Mouse (Mus musculus) E14TG2a.4 (cell line): ENCODE measurements around the gene Slc6a5.

ENCODE experiments used
- H3K27me3 ChIP-seq: 2 replicates; pipeline ENCODE4 v1.6.1; 2014; ENCODE audit warnings: low read length, control low read depth; ENCODE audit not compliant: insufficient read depth
- H3K36me3 ChIP-seq: 2 replicates; pipeline ENCODE4 v1.6.1; 2014; ENCODE audit warnings: low read length, control low read depth; ENCODE audit not compliant: insufficient read depth
- H3K4me1 ChIP-seq: replicated peaks from 2 replicates; pipeline ENCODE4 v1.6.1; 2014; ENCODE audit warnings: low read depth, low read length, control low read depth
- H3K4me3 ChIP-seq: replicated peaks from 2 replicates; pipeline ENCODE4 v1.5.1; 2014; ENCODE audit warnings: mild to moderate bottlenecking, low read length
- H3K9me3 ChIP-seq: 2 replicates; pipeline ENCODE4 v1.6.1; 2014; ENCODE audit warnings: low read length, control low read depth
- CTCF ChIP-seq: conservative IDR thresholded peaks from 2 replicates; pipeline ENCODE4 v1.5.1; 2014; ENCODE audit warnings: low read length
- NANOG ChIP-seq: IDR thresholded peaks from 2 replicates; pipeline ENCODE4 v1.6.1; 2014; ENCODE audit warnings: borderline replicate concordance, low read length, mixed read lengths
- POU5F1 ChIP-seq: IDR thresholded peaks from 2 replicates; pipeline ENCODE4 v1.6.1; 2014; ENCODE audit warnings: low read length, borderline replicate concordance

Slc6a5 gene

GRCm38 (mm10) chr7:49909850-49910249 is at the start of gene Slc6a5:
Gene Slc6a5, plus strand, starts transcription at chr7:49910146.
- H3K36me3 ChIP-seq: no peaks in the 10 kb centered on the region
- H3K4me3 ChIP-seq: peak within 1 kb of the TSS; percentile 57
- H3K4me1 ChIP-seq: peaks cover 55% of the 10 kb centered on the region
- peaks cover 92% of the 10 kb centered on the region for H3K27me3 ChIP-seq
- H3K9me3 ChIP-seq: peaks cover 3% of the 10 kb centered on the region; the same call in 1 of the 2 replicates
- TF ChIP-seq CTCF: no peak
- no peak for TF ChIP-seq NANOG

- Histone ChIP-seq H3K4me1 (peaks cover 27% of the 10 kb centered on the region), H3K27me3 (no peaks in the 10 kb centered on the region), H3K4me3 (no peak overlapping the region), H3K9me3 (no peaks in the 10 kb centered on the region), H3K36me3 (peaks cover 60% of the 10 kb centered on the region)
- TF ChIP-seq CTCF (no peak), NANOG (no peak), POU5F1 (no peak)
These were observed 48.8 kb upstream of the Slc6a5 start for GRCm38 (mm10) chr7:49861196-49861595.

GRCm38 (mm10) chr7:49863753-49864152 is 46.2 kb upstream of the Slc6a5 start:
- H3K4me3 ChIP-seq: no peak overlapping the region
- TF ChIP-seq NANOG: no peak
- TF ChIP-seq CTCF: no peak
- TF ChIP-seq POU5F1: no peak
- H3K36me3 ChIP-seq: peaks cover 36% of the 10 kb centered on the region
- no peaks in the 10 kb centered on the region for H3K27me3 ChIP-seq
- H3K4me1 ChIP-seq: peaks cover 10% of the 10 kb centered on the region
- no peaks in the 10 kb centered on the region for H3K9me3 ChIP-seq

- TF ChIP-seq NANOG: no peak
- no peak for TF ChIP-seq POU5F1
- no peak for TF ChIP-seq CTCF
- Histone ChIP-seq H3K9me3 (no peaks in the 10 kb centered on the region), H3K36me3 (no peaks in the 10 kb centered on the region), H3K4me1 (no peaks in the 10 kb centered on the region), H3K27me3 (no peaks in the 10 kb centered on the region), H3K4me3 (no peak overlapping the region)
These were observed 40.3 kb upstream of the Slc6a5 start for GRCm38 (mm10) chr7:49869656-49870055.

- Histone ChIP-seq H3K9me3 (no peaks in the 10 kb centered on the region), H3K36me3 (no peaks in the 10 kb centered on the region), H3K4me3 (no peak overlapping the region), H3K4me1 (no peaks in the 10 kb centered on the region), H3K27me3 (no peaks in the 10 kb centered on the region)
- TF ChIP-seq NANOG (no peak), CTCF (no peak), POU5F1 (no peak)
These were observed 39.7 kb upstream of the Slc6a5 start for GRCm38 (mm10) chr7:49870276-49870675.

- Histone ChIP-seq H3K4me3 (peak overlapping the region; percentile 32), H3K27me3 (no peaks in the 10 kb centered on the region), H3K4me1 (peaks cover 20% of the 10 kb centered on the region), H3K9me3 (no peaks in the 10 kb centered on the region), H3K36me3 (no peaks in the 10 kb centered on the region)
- TF ChIP-seq CTCF (no peak), POU5F1 (no peak), NANOG (no peak)
These were observed 32.6 kb upstream of the Slc6a5 start for GRCm38 (mm10) chr7:49877307-49877706.

- no peaks in the 10 kb centered on the region for H3K36me3 ChIP-seq
- TF ChIP-seq NANOG: no peak
- no peak for TF ChIP-seq POU5F1
- no peak for TF ChIP-seq CTCF
- H3K27me3 ChIP-seq: no peaks in the 10 kb centered on the region
- H3K9me3 ChIP-seq: no peaks in the 10 kb centered on the region
- peaks cover 24% of the 10 kb centered on the region for H3K4me1 ChIP-seq
- H3K4me3 ChIP-seq: no peak overlapping the region
These were observed 30.9 kb upstream of the Slc6a5 start for GRCm38 (mm10) chr7:49879051-49879450.

GRCm38 (mm10) chr7:49879998-49880707 is 29.8 kb upstream of the Slc6a5 start:
- Histone ChIP-seq H3K9me3 (no peaks in the 10 kb centered on the region), H3K27me3 (no peaks in the 10 kb centered on the region), H3K4me3 (no peak overlapping the region), H3K36me3 (no peaks in the 10 kb centered on the region), H3K4me1 (peaks cover 24% of the 10 kb centered on the region)
- TF ChIP-seq NANOG: no peak
- TF ChIP-seq POU5F1: no peak
- no peak for TF ChIP-seq CTCF

- no peaks in the 10 kb centered on the region for H3K9me3 ChIP-seq
- TF ChIP-seq CTCF: no peak
- no peak for TF ChIP-seq POU5F1
- no peak for TF ChIP-seq NANOG
- no peaks in the 10 kb centered on the region for H3K27me3 ChIP-seq
- H3K4me1 ChIP-seq: peaks cover 24% of the 10 kb centered on the region
- H3K36me3 ChIP-seq: no peaks in the 10 kb centered on the region
- no peak overlapping the region for H3K4me3 ChIP-seq
These were observed 27.7 kb upstream of the Slc6a5 start for GRCm38 (mm10) chr7:49882288-49882687.
